Mouse (Mus musculus) G1E-ER4 (cell line): ENCODE data around the gene Rtn1. TPM values are rescaled to one million over a fixed set of nuclear protein-coding genes. Genes with fewer than 3 reads are reported as not detected.

Experiments used
- GATA1 ChIP-seq: IDR thresholded peaks from one replicate; pipeline ENCODE4 v1.8.0; 2012; ENCODE audit warnings: low read length, inconsistent platforms
- polyA plus RNA-seq: library from polyadenylated mRNA; stranded (reverse); fragments of >175 nt; gene quantifications from 2 replicates; pipeline ENCODE4 v1.2.3, GENCODE M21; 2012

The Rtn1 gene
- polyA plus RNA-seq, 1 experiment, result not detected

GRCm38 (mm10) chr12:72306281-72306680 lies 102.6 kb downstream of the Rtn1 start:
- TF ChIP-seq GATA1, result no peak

- no peak for TF ChIP-seq GATA1
Observed at GRCm38 (mm10) chr12:72305421-72305820, 103.4 kb downstream of the Rtn1 start.

GRCm38 (mm10) chr12:72304985-72305384 lies 103.9 kb downstream of the Rtn1 start:
- no peak for TF ChIP-seq GATA1

GRCm38 (mm10) chr12:72304347-72304688 lies 104.5 kb downstream of the Rtn1 start:
- no peak for TF ChIP-seq GATA1

- TF ChIP-seq GATA1, result no peak
Observed at GRCm38 (mm10) chr12:72303624-72304346, 105.1 kb downstream of the Rtn1 start.

GRCm38 (mm10) chr12:72301431-72301830 lies 107.4 kb downstream of the Rtn1 start:
- TF ChIP-seq GATA1, result no peak

- TF ChIP-seq GATA1, result no peak
Observed at GRCm38 (mm10) chr12:72300971-72301370, 107.9 kb downstream of the Rtn1 start.

- no peak for TF ChIP-seq GATA1
Observed at GRCm38 (mm10) chr12:72298222-72298621, 110.6 kb downstream of the Rtn1 start.

GRCm38 (mm10) chr12:72296552-72296951 lies 112.3 kb downstream of the Rtn1 start:
- TF ChIP-seq GATA1, result no peak

- TF ChIP-seq GATA1, result no peak
Observed at GRCm38 (mm10) chr12:72292566-72292965, 116.3 kb downstream of the Rtn1 start.

GRCm38 (mm10) chr12:72291266-72291665 lies 117.6 kb downstream of the Rtn1 start:
- no peak for TF ChIP-seq GATA1

GRCm38 (mm10) chr12:72288215-72288614 lies 120.6 kb downstream of the Rtn1 start:
- TF ChIP-seq GATA1, result no peak

GRCm38 (mm10) chr12:72287332-72288004 lies 121.4 kb downstream of the Rtn1 start:
- no peak for TF ChIP-seq GATA1

- no peak for TF ChIP-seq GATA1
Observed at GRCm38 (mm10) chr12:72285366-72286345, 123.2 kb downstream of the Rtn1 start.

GRCm38 (mm10) chr12:72284576-72284975 lies 124.3 kb downstream of the Rtn1 start:
- no peak for TF ChIP-seq GATA1
